Mouse (Mus musculus) olfactory bulb, adult 2 months (tissue): ENCODE results near the gene Clptm1. TPM values are rescaled to one million over a fixed set of nuclear protein-coding genes. Genes with fewer than 3 reads are reported as not detected.

Source experiments
- H3K27ac ChIP-seq: fragments of 200-500 bp; 2 replicates; pipeline ENCODE4 v1.5.1; 2012; ENCODE audit warnings: low read depth, low read length; ENCODE audit not compliant: insufficient read depth
- H3K4me1 ChIP-seq: fragments of 200-500 bp; 2 replicates; pipeline ENCODE4 v1.6.1; 2012; ENCODE audit warnings: low read length; ENCODE audit not compliant: control insufficient read depth, insufficient read depth
- H3K4me3 ChIP-seq: fragments of 200-500 bp; 2 replicates; pipeline ENCODE4 v1.5.1; 2012; ENCODE audit warnings: mild to moderate bottlenecking, low read depth, low read length, moderate library complexity; ENCODE audit not compliant: insufficient read depth
- CTCF ChIP-seq: fragments of 200-500 bp; IDR thresholded peaks from 2 replicates; pipeline ENCODE4 v1.5.1; 2012; ENCODE audit warnings: low read depth, mild to moderate bottlenecking, low read length, moderate library complexity; ENCODE audit not compliant: insufficient read depth
- POLR2A ChIP-seq: fragments of 200-500 bp; IDR thresholded peaks from 2 replicates; pipeline ENCODE4 v1.6.1; 2012; ENCODE audit warnings: mild to moderate bottlenecking, low read depth, low read length, moderate library complexity; ENCODE audit not compliant: insufficient read depth
- WGBS: fragments of 180-500 bp; shearing (Covaris S2); methylation state at CpG from one replicate; pipeline ENCODE4 v1.1.7; 2018; 5-methylcytosine and 5-hydroxymethylcytosine counted together
- polyA plus RNA-seq: library from polyadenylated mRNA; stranded (reverse); fragments of >200 nt; gene quantifications from 2 replicates; pipeline ENCODE4 v1.2.4, GENCODE M21; 2012; ENCODE audit warnings: low replicate concordance; ENCODE audit not compliant: missing spikeins, insufficient read depth, insufficient read length

Clptm1 gene
- polyA plus RNA-seq, 1 experiment, result not detected

- H3K4me3 ChIP-seq, result no peak overlapping the region
- WGBS, result 2% methylated on average over 10 of the region's 10 CpGs
- TF ChIP-seq CTCF (peak; percentile 15), POLR2A (no peak)
- peaks cover 10% of the 10 kb centered on the region for H3K4me1 ChIP-seq
- peak overlapping the region; percentile 27; the same call in 1 of the 2 replicates for H3K27ac ChIP-seq
These were observed 4.3 kb upstream of the Clptm1 start for GRCm38 (mm10) chr7:19668947-19669721.

DNA sequence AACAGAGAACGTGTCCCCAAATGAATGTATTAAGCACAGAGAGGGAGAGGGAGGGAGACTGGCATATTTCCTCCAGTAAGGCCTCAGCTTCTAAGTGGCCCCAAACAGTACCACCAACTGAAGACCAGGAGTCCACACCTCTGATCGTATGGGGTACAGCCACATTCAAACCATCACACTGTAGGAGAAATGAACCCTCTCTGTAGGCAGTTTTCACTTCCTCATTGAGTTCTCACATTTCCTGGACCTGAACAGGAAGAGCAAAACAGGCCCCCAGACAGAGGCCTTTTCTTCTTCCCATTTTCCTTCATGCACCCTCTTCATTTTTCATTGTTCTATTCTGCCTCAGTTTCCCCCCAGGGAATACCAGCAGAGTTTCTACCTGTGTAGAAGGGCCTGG, 2.6 kb upstream of the Clptm1 start:
- Histone ChIP-seq H3K4me1 (peaks cover 18% of the 10 kb centered on the region), H3K4me3 (no peak overlapping the region), H3K27ac (no peak overlapping the region)
- TF ChIP-seq POLR2A, result no peak
- TF ChIP-seq CTCF, result no peak
- 66% methylated on average over 2 of the region's 2 CpGs for WGBS

- TF ChIP-seq POLR2A, result no peak
- no peak for TF ChIP-seq CTCF
- WGBS, result 42% methylated on average over 3 of the region's 3 CpGs
- Histone ChIP-seq H3K4me1 (peaks cover 19% of the 10 kb centered on the region), H3K27ac (no peak overlapping the region), H3K4me3 (no peak overlapping the region)
These were observed 1.9 kb upstream of the Clptm1 start for GRCm38 (mm10) chr7:19666750-19667149.

- 1% methylated on average over 37 of the region's 37 CpGs for WGBS
These were observed 328 bp downstream of the Clptm1 start for GRCm38 (mm10) chr7:19664455-19664954.

DNA sequence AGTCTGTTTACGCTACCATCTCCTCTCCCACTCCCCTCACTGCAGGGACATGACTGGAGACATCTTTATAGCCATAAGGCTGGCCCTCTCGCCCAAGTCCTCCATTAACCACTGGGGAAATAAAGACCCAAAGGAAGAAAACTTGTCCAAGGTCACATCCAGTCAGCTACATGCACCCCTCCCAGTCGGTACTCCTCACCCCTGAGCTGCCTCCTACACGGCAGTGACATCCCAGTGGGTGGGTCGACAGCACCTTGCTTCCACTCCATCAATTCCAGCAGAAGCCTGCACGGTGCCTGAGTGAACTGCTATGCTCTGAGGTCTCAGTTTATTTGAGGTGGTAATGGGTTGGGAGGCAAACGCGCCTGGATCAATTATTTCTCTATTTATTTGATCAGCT, 893 bp downstream of the Clptm1 start:
- no peak overlapping the region for H3K27ac ChIP-seq
- H3K4me1 ChIP-seq, result peaks cover 14% of the 10 kb centered on the region
- H3K4me3 ChIP-seq, result peak overlapping the region; percentile 86
- TF ChIP-seq POLR2A, result no peak
- TF ChIP-seq CTCF, result no peak
- WGBS, result 14% methylated on average over 8 of the region's 8 CpGs

More at GRCm38 (mm10) chr7:19664455-19664954, 328 bp downstream of the Clptm1 start:
- no peak; the same call in 1 of the 2 replicates for TF ChIP-seq POLR2A
- TF ChIP-seq CTCF, result no peak
- peaks cover 19% of the 10 kb centered on the region for H3K4me1 ChIP-seq
- peak overlapping the region; percentile 28; the same call in 1 of the 2 replicates for H3K27ac ChIP-seq
- peak overlapping the region; percentile 86 for H3K4me3 ChIP-seq

GRCm38 (mm10) chr7:19652614-19653013, 12.2 kb downstream of the Clptm1 start:
- Histone ChIP-seq H3K27ac (no peak overlapping the region), H3K4me1 (no peaks in the 10 kb centered on the region), H3K4me3 (no peak overlapping the region)
- WGBS, result 90% methylated on average over 2 of the region's 2 CpGs
- TF ChIP-seq POLR2A (no peak), CTCF (no peak)

- 92% methylated on average over 6 of the region's 6 CpGs for WGBS
- TF ChIP-seq CTCF (no peak), POLR2A (no peak)
- Histone ChIP-seq H3K4me1 (no peaks in the 10 kb centered on the region), H3K27ac (no peak overlapping the region), H3K4me3 (no peak overlapping the region)
These were observed 13.6 kb downstream of the Clptm1 start for GRCm38 (mm10) chr7:19651063-19651786.

- Histone ChIP-seq H3K4me3 (no peak overlapping the region), H3K27ac (no peak overlapping the region), H3K4me1 (no peaks in the 10 kb centered on the region)
- WGBS, result 69% methylated on average over 4 of the region's 4 CpGs
- TF ChIP-seq POLR2A, result no peak
- TF ChIP-seq CTCF, result no peak
These were observed 23.6 kb downstream of the Clptm1 start for GRCm38 (mm10) chr7:19641223-19641622.
